Mouse (Mus musculus): ENCODE results near the gene Gm3625. TPM values are rescaled to one million over a fixed set of nuclear protein-coding genes. Genes with fewer than 3 reads are reported as not detected.
A peak's percentile ranks its signal among the peaks of the same experiment; 100 is the strongest.

Gene Gm3625
- not detected in 2 replicates for polyA plus RNA-seq (2015; fragmentation: Nextera tagmentation; extraction: Ambion mirVana)

DNA sequence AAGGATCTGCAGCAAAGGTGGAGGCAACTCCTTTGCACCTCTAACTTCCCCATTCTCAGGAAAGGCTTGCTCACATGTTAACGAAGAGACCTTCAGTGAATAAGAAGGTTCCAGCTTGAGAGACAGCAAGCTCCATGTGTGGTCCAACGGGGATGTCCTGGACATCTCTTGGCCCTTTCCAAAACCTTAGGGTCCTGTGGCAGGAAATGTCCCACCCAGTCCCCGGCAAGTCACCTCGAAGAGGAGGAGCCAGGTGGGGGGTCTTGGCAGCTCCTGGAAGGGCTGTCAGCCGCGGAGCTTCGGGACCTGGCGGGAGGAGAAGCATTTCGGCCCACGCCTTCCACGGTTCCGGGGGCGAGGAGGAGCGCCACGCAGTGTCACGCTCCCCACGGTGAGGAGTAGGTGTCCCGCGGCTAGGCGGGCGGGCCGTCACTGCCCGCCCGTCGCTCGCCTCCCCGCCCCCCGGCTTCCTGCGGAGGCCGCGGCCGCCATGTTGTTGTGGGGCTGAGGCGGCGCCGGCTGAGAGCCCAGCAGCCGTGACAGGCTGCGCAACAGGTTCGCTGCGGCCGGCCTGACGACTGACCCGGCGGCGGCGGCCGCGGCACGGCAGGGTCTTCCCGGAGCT, at the start of gene Gm3625, which contains the start of gene Itsn2:
Gm3625 (minus strand) TSS at position 387 of the 625 bp plus-strand sequence.
Itsn2 (plus strand) TSS at position 98 of the 625 bp plus-strand sequence.
- peak within 1 kb of the TSS; percentile 91 for H3K4me3 ChIP-seq (ENCODE audit: low read depth, low read length)
- H3K27ac ChIP-seq (ENCODE audit: low read length), result peak within 1 kb of the TSS; percentile 87
- peak within 1 kb of the TSS; percentile 95 for H3K4me2 ChIP-seq (ENCODE audit: low read depth, low read length)
- H3K4me1 ChIP-seq (ENCODE audit: control insufficient read depth, low read depth, low read length), result peaks cover 12% of the 10 kb centered on the region
- 2% methylated on average over 43 of the region's 49 CpGs for WGBS (ENCODE audit: insufficient replicate concordance)
- peak within 1 kb of the TSS; percentile 96 for H3K9ac ChIP-seq (ENCODE audit: low read depth, low read length)
- no peaks in the 10 kb centered on the region for H3K9me3 ChIP-seq (replicated peaks; ENCODE audit: control insufficient read depth, low read length)
- no peaks in the 10 kb centered on the region for H3K36me3 ChIP-seq (ENCODE audit: control insufficient read depth, insufficient read depth)
- no peaks in the 10 kb centered on the region for H3K27me3 ChIP-seq (ENCODE audit: control insufficient read depth, insufficient read depth, low read depth, low read length)
- ATAC-seq (ENCODE audit: low read depth), result peak; percentile 87

- Histone ChIP-seq H3K27me3 (ENCODE audit: control insufficient read depth, insufficient read depth, low read depth, low read length) (no peaks in the 10 kb centered on the region), H3K4me1 (ENCODE audit: control insufficient read depth, low read depth, low read length) (no peaks in the 10 kb centered on the region), H3K27ac (ENCODE audit: low read length) (no peak overlapping the region), H3K9me3 (replicated peaks; ENCODE audit: control insufficient read depth, low read length) (no peaks in the 10 kb centered on the region), H3K4me3 (ENCODE audit: low read depth, low read length) (no peak overlapping the region), H3K4me2 (ENCODE audit: low read depth, low read length) (no peak overlapping the region), H3K36me3 (ENCODE audit: control insufficient read depth, insufficient read depth) (peaks cover 20% of the 10 kb centered on the region), H3K9ac (ENCODE audit: low read depth, low read length) (no peak overlapping the region)
- WGBS (ENCODE audit: insufficient replicate concordance), result 74% methylated on average over 1 of the region's 1 CpGs
- no peak for ATAC-seq (ENCODE audit: low read depth)
Observed at GRCm38 (mm10) chr12:4640737-4641136, 48.0 kb upstream of the Gm3625 start.

DNA sequence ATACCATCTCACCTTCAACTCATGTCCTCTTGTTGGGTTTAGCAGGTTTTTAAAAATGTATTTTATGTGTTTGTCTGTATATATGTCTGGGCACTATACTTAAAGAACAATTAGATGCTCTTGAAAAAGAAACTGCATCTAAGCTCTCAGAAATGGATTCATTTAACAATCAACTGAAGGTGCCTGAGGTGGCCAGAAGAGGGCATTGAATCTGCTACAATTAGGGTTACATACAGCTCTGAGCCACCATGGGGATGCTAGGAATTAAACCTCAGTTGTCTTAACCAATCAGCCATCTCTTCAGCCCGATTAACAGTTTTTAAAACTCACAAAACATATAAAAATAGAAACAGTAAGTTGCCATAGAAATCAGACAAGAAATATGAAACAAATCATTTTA, 45.7 kb upstream of the Gm3625 start:
- ATAC-seq (ENCODE audit: low read depth), result no peak
- H3K27ac ChIP-seq (ENCODE audit: low read length), result no peak overlapping the region
- no peaks in the 10 kb centered on the region for H3K4me1 ChIP-seq (ENCODE audit: control insufficient read depth, low read depth, low read length)
- H3K27me3 ChIP-seq (ENCODE audit: control insufficient read depth, insufficient read depth, low read depth, low read length), result no peaks in the 10 kb centered on the region
- peaks cover 27% of the 10 kb centered on the region for H3K36me3 ChIP-seq (ENCODE audit: control insufficient read depth, insufficient read depth)
- H3K4me3 ChIP-seq (ENCODE audit: low read depth, low read length), result no peak overlapping the region
- H3K9me3 ChIP-seq (replicated peaks; ENCODE audit: control insufficient read depth, low read length), result no peaks in the 10 kb centered on the region
- WGBS (ENCODE audit: insufficient replicate concordance), result 79% methylated on average over 1 of the region's 1 CpGs
- no peak overlapping the region for H3K9ac ChIP-seq (ENCODE audit: low read depth, low read length)
- H3K4me2 ChIP-seq (ENCODE audit: low read depth, low read length), result no peak overlapping the region

DNA sequence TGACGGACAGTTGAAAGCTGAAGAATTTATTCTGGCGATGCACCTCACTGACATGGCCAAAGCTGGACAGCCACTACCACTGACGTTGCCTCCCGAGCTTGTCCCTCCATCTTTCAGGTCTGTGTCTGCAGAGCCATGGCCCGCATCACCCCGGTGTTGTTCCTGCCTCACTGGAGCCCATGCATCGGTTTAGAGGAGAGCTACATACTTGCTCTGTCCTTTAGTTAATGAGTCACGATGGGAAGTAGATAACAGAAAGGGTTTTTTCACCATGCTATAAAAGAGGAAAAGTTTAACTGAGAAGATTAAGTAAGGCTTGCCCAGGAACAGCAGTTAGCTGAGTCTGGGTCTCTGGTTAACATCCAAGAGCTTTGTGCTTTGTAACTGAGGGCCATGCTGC, 40.2 kb upstream of the Gm3625 start:
- WGBS (ENCODE audit: insufficient replicate concordance), result 85% methylated on average over 8 of the region's 8 CpGs
- H3K36me3 ChIP-seq (ENCODE audit: control insufficient read depth, insufficient read depth), result peaks cover 27% of the 10 kb centered on the region
- H3K4me1 ChIP-seq (ENCODE audit: control insufficient read depth, low read depth, low read length), result no peaks in the 10 kb centered on the region
- H3K9ac ChIP-seq (ENCODE audit: low read depth, low read length), result no peak overlapping the region
- ATAC-seq (ENCODE audit: low read depth), result no peak
- no peak overlapping the region for H3K4me2 ChIP-seq (ENCODE audit: low read depth, low read length)
- H3K27ac ChIP-seq (ENCODE audit: low read length), result no peak overlapping the region
- H3K4me3 ChIP-seq (ENCODE audit: low read depth, low read length), result no peak overlapping the region
- no peaks in the 10 kb centered on the region for H3K27me3 ChIP-seq (ENCODE audit: control insufficient read depth, insufficient read depth, low read depth, low read length)
- H3K9me3 ChIP-seq (replicated peaks; ENCODE audit: control insufficient read depth, low read length), result no peaks in the 10 kb centered on the region

DNA sequence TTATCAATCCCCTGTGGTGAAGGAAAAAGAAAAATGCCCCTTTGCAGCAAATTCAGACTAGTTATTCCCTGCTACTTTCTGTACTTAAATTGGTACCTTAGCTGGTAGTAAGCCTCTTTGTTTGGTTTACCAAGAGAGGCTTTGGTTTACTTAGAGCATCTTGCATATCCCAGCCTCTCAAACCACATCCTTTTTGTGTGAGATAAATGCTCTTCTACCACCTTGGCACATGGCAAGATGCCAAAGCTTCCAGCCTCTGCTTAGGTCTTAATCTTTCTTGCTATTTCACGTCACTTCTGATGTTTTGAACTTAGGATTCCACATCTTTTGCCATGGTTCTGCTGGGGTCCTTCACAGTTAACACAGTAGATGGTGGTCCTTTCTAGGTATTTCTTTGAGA, 31.5 kb upstream of the Gm3625 start:
- no peaks in the 10 kb centered on the region for H3K27me3 ChIP-seq (ENCODE audit: control insufficient read depth, insufficient read depth, low read depth, low read length)
- no peak overlapping the region for H3K27ac ChIP-seq (ENCODE audit: low read length)
- no peaks in the 10 kb centered on the region; the same call in 1 of the 2 replicates for H3K36me3 ChIP-seq (ENCODE audit: control insufficient read depth, insufficient read depth)
- no peaks in the 10 kb centered on the region for H3K4me1 ChIP-seq (ENCODE audit: control insufficient read depth, low read depth, low read length)
- no peaks in the 10 kb centered on the region for H3K9me3 ChIP-seq (replicated peaks; ENCODE audit: control insufficient read depth, low read length)
- ATAC-seq (ENCODE audit: low read depth), result no peak
- H3K4me2 ChIP-seq (ENCODE audit: low read depth, low read length), result no peak overlapping the region
- no peak overlapping the region for H3K4me3 ChIP-seq (ENCODE audit: low read depth, low read length)
- WGBS (ENCODE audit: insufficient replicate concordance), result 33% methylated on average over 1 of the region's 1 CpGs
- no peak overlapping the region for H3K9ac ChIP-seq (ENCODE audit: low read depth, low read length)

GRCm38 (mm10) chr12:4614722-4615121, 22.0 kb upstream of the Gm3625 start:
- no peaks in the 10 kb centered on the region; the same call in 1 of the 2 replicates for H3K36me3 ChIP-seq (ENCODE audit: control insufficient read depth, insufficient read depth)

GRCm38 (mm10) chr12:4606625-4607024, 13.9 kb upstream of the Gm3625 start:
- H3K36me3 ChIP-seq (ENCODE audit: control insufficient read depth, insufficient read depth), result no peaks in the 10 kb centered on the region
- H3K4me1 ChIP-seq (ENCODE audit: control insufficient read depth, low read depth, low read length), result no peaks in the 10 kb centered on the region
- H3K4me3 ChIP-seq (ENCODE audit: low read depth, low read length), result no peak overlapping the region
- no peaks in the 10 kb centered on the region for H3K27me3 ChIP-seq (ENCODE audit: control insufficient read depth, insufficient read depth, low read depth, low read length)
- ATAC-seq (ENCODE audit: low read depth), result no peak
- H3K9ac ChIP-seq (ENCODE audit: low read depth, low read length), result no peak overlapping the region
- 51% methylated on average over 3 of the region's 3 CpGs for WGBS (ENCODE audit: insufficient replicate concordance)
- H3K27ac ChIP-seq (ENCODE audit: low read length), result no peak overlapping the region
- H3K9me3 ChIP-seq (replicated peaks; ENCODE audit: control insufficient read depth, low read length), result no peaks in the 10 kb centered on the region
- H3K4me2 ChIP-seq (ENCODE audit: low read depth, low read length), result no peak overlapping the region

More at GRCm38 (mm10) chr12:4614722-4615121, 22.0 kb upstream of the Gm3625 start:
- Histone ChIP-seq H3K9me3 (replicated peaks; ENCODE audit: control insufficient read depth, low read length) (no peaks in the 10 kb centered on the region), H3K9ac (ENCODE audit: low read depth, low read length) (no peak overlapping the region), H3K4me3 (ENCODE audit: low read depth, low read length) (no peak overlapping the region), H3K4me2 (ENCODE audit: low read depth, low read length) (no peak overlapping the region), H3K27ac (ENCODE audit: low read length) (no peak overlapping the region), H3K27me3 (ENCODE audit: control insufficient read depth, insufficient read depth, low read depth, low read length) (no peaks in the 10 kb centered on the region), H3K4me1 (ENCODE audit: control insufficient read depth, low read depth, low read length) (no peaks in the 10 kb centered on the region)
- ATAC-seq (ENCODE audit: low read depth), result no peak
- WGBS (ENCODE audit: insufficient replicate concordance), result 31% methylated on average over 2 of the region's 2 CpGs

DNA sequence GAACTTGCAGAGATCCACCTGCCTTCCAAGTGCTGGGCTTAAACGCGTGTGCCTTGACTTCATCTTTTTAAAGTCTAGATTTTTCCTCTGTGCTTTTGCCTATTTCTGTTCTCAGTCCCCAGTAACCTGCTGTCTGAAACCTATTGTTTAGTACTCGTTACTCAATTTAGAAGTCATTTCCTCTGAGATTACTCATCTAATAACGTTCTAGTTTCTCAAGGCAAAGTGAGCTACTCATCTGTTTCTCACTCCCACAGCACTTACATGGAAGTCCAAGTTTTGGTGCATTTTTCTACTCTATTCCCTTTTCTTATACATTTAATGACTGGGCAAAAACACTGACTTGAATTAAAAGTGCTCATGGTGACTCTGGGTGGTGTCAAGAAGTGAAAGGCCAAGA, 7.0 kb upstream of the Gm3625 start:
- Histone ChIP-seq H3K4me3 (ENCODE audit: low read depth, low read length) (no peak overlapping the region), H3K9ac (ENCODE audit: low read depth, low read length) (no peak overlapping the region), H3K4me1 (ENCODE audit: control insufficient read depth, low read depth, low read length) (peaks cover 3% of the 10 kb centered on the region), H3K4me2 (ENCODE audit: low read depth, low read length) (no peak overlapping the region), H3K27ac (ENCODE audit: low read length) (no peak overlapping the region), H3K27me3 (ENCODE audit: control insufficient read depth, insufficient read depth, low read depth, low read length) (no peaks in the 10 kb centered on the region), H3K9me3 (replicated peaks; ENCODE audit: control insufficient read depth, low read length) (no peaks in the 10 kb centered on the region), H3K36me3 (ENCODE audit: control insufficient read depth, insufficient read depth) (no peaks in the 10 kb centered on the region)
- 59% methylated on average over 4 of the region's 4 CpGs for WGBS (ENCODE audit: insufficient replicate concordance)
- no peak for ATAC-seq (ENCODE audit: low read depth)

- ATAC-seq (ENCODE audit: low read depth), result 0 out of 2 replicates have a peak, but pooled peaks have one; percentile 27
- Histone ChIP-seq H3K9ac (ENCODE audit: low read depth, low read length) (no peak overlapping the region), H3K4me3 (ENCODE audit: low read depth, low read length) (no peak overlapping the region), H3K4me2 (ENCODE audit: low read depth, low read length) (no peak overlapping the region), H3K4me1 (ENCODE audit: control insufficient read depth, low read depth, low read length) (peaks cover 7% of the 10 kb centered on the region), H3K36me3 (ENCODE audit: control insufficient read depth, insufficient read depth) (no peaks in the 10 kb centered on the region), H3K27ac (ENCODE audit: low read length) (no peak overlapping the region), H3K9me3 (replicated peaks; ENCODE audit: control insufficient read depth, low read length) (no peaks in the 10 kb centered on the region), H3K27me3 (ENCODE audit: control insufficient read depth, insufficient read depth, low read depth, low read length) (no peaks in the 10 kb centered on the region)
- 59% methylated on average over 8 of the region's 8 CpGs for WGBS (ENCODE audit: insufficient replicate concordance)
Observed at GRCm38 (mm10) chr12:4598666-4599428, 6.1 kb upstream of the Gm3625 start.

Measured in liver, embryonic 16.5 days (tissue).